12 mouse cellular contexts compared by ENCODE assay signal in the genomic region with DNA sequence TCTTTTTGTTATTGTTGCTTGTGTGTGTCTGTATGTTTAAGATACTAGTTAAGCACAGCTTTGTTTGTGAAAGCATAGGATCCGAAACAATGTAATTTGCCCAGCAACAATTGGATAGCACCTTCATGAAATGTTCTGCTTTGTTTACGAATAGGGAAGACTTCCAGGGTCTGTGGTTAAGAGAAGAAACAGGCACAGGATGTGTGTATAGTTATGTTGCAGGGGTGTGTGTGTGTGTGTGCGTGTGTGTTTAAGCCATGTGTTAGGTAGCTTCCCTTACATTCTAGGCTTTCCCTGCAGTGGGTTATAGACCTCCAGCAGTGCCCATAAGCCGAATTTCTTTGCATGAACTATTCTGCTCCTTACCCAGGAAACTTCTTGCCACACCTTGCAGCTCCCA.
"Had no signal": no experiment of that assay in that cellular context is flagged by ENCODE, and none has a peak within 500 bp of the region (broad histone marks: within the 10 kb centered on the region; RNA-seq: fewer than 3 reads in every experiment).

No protein-coding gene starts in this region.

- DNase-seq: gastrocnemius, adult 2 months; gastrocnemius, postnatal 10 days; gastrocnemius, postnatal 36 days; heart, adult 11 months; heart, adult 2 months; heart, postnatal 14 days; heart, postnatal 36 days; kidney, adult 18-20 months; kidney, adult 8-10 months; kidney, postnatal 10 days; kidney, postnatal 25 days; kidney, postnatal 4 days had no signal
